Mouse (Mus musculus) 3134 (cell line): ENCODE measurements around the gene Nipbl.

ENCODE experiments used
- DNase-seq: peaks from one replicate; pipeline ENCODE4 v3.0.0-alpha.2; 2011; ENCODE audit warnings: low spot score; ENCODE audit not compliant: insufficient read length; ENCODE audit errors: extremely low read depth

The Nipbl gene

DNA sequence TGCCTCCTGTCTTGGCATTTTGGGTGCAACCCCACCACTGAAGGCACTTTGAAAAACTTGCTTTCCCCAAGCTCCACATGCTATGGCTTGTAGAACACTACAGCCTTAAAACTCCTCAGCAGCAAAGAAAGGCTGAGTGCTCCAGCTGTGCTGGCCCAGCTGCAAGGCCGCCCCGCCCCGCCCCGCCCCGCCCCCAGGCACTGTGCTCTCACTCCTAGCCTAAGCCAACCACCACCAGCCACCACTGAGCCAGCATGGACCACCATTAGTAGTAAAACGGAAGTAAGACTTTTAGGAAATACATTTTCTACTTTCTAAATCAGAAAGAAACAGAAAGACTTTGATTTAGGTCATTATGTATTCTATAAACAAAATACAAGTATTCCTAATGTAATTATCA lies 23.4 kb downstream of the Nipbl start:
- no peak for DNase-seq

DNA sequence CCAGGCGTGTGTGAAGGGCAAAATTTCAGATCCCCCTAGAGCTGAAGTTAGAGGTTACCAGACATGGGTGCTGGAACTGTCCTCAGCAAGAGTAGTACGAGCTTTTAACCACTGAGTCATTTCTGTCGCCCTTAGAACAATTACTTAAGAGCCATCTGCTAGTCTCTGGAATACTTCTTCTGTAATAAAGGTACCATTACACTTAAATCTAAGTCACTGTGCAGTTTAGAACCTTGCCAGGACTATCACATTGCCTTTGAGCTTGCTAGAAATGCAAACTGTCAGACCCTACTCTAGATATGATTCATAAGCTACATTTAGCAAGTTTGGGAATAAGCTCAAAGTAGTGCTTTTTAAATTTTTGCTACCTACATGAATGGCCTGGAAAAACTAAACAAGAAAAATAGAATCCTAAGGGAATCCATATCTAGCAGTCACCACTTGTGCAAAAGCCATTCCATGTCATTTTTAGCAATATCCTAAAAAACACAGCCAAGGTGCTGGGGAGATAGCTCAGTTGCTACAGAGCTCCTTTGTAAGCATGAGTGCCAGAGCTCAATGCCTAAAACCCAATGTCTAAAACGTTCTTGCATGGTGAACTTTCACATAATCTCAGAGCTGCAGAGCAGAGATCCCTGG lies 27.6 kb downstream of the Nipbl start:
- no peak for DNase-seq

DNA sequence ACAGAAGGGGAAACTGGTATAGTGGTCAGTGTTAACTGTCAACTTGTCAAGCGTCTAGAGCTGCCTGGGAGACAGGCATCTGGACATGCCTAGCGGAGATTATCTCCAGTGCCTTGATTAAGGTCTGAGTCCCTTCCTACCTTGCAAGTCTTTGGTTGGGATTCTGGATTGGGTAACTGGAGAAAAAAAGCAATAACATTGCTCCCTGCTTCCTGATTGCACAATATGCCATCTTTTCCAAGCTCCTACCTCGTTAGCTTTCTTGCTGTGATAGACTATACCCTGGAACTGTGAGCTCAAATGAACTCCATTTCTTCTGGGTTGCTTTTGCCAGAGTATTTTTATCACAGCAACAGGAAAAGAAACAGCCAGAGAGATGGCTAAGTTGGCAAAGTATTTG lies 30.9 kb downstream of the Nipbl start:
- no peak for DNase-seq

DNA sequence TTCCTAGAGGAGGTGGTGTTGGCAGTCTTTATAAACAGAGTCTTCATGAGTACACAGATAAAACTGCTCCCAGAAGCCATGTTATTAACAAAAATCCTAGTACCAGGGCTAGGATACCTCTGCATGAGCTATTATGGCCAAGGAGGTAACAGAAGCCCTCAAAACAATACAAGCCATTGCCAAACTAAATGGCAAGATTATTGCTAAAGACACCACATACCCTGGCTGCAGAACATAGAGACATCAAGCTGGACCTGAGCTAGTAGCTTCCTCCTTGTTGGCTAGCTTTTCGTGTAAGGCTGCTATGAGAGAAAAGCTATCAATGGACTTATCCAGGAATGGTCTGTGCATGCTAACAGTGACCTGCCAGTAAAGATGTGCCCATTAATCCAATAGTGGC lies 32.4 kb downstream of the Nipbl start:
- no peak for DNase-seq

DNA sequence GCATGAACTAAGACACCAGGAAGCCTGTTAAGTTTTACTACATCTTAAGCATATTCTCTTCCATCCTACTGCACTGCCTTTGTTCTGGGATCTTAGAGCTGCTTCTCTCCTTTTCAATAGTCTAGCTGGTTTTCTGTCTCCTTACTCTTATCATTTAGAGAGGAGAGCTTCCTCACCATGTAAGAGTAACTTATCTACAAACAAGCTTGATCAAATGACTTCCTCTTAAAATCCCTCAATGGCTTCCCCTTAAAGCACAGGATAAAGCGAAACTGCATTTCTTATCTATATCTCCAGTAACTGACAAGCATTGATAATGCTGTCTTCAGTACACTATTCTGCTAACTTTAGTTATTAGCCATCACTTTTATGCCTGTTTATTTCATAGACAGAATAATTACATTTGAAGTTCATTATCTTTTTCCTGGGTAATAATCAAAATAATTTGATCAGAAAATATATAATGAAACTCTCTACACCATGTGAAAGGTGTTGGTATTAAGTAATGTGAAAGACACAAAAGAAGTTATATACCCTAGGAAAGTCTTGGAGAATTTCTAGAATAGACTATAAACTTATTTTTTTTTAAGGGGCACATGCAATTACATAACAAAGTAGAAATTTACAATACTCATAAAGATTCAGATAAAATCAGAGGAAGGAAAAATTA lies 33.0 kb downstream of the Nipbl start:
- no peak for DNase-seq

DNA sequence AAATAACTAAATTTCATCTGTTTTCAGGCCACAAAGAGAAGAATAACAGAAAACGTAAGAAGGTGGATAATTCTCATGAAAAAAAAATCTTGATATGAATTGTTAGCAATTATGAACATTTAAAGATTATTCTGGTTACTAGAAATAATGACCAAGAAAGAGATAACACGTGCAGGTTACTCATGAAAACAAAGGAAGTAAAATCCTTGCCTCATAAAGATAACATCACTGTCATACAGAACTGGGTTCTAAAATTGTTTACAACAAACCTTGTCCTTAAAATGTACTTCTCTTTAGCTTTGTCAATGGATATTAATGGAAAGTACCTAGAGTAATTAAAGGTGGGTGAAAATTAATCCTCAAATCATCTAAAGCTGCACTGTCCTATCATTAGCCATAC lies 37.2 kb downstream of the Nipbl start:
- DNase-seq = no peak

DNA sequence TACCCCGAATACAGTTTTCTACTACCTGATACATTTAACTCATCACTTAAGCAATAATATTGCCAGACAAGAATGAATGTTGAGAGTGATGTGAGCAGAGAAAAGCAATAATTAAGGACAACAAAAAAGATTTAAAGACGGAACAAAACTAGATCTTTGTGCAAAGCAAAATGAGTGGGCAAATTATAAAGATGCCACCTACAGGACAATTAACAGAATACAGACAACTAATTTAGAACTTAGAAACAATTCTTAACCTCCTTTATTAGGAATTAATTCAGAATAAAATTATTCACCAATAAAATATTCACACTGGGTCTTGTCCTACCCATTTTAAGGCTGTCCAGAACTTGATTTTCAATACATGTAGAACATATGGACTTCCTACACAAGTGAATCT lies 38.0 kb downstream of the Nipbl start:
- DNase-seq = no peak

DNA sequence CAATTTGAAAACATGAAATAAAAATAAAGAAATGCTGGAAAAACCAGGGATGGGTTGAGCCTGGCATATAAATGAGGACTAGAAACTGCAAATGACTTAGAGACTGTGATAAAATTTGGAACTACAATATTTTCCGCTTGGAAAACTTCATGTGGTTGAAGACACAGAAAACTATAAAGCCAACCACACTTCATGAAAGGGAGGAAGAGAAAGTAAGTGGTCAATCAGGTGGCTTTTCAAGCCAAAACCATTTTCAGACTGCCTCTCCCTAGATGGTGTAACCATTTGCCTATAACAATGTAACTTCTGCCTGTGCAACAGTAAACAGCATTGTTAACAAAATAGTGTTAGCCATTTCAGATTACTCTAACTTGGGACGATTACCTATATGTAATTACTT lies 41.7 kb downstream of the Nipbl start:
- no peak for DNase-seq

DNA sequence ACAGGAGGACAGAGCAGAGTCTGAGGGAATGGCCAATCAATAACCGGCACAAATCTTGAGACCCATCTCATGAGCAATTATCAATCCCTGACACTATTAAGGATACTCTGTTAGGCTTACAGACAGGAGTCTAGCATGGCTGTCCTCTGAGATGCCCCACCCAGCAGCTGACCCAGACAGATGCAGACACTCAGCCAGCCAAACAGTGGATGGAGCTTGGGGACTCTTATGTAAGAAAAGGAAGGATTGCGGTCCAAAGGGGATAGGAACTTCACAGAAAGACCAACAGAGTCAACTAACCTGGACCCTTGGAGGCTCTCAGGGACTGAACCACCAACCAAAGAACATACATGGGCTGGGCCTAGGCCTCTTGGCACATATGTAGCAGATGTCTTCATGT lies 42.7 kb downstream of the Nipbl start:
- no peak for DNase-seq

DNA sequence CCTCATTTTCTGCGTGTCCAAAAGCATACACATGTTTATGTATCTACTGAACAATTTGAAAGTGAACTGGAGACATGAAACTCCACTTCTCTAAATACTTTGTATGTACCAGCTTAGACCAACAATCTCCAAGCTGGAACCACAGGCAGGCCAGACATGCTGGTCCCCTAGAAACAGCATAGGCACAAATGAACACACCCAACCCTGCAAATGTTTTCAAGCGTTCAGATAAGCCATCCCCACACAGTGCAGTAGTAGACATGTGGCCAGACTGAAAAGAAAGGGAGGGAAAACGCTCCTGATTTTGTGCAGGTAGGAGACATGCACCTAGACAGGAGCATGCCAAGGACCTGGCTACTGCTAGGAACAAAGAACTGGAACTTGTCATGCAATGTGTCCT lies 52.5 kb downstream of the Nipbl start:
- DNase-seq = no peak

DNA sequence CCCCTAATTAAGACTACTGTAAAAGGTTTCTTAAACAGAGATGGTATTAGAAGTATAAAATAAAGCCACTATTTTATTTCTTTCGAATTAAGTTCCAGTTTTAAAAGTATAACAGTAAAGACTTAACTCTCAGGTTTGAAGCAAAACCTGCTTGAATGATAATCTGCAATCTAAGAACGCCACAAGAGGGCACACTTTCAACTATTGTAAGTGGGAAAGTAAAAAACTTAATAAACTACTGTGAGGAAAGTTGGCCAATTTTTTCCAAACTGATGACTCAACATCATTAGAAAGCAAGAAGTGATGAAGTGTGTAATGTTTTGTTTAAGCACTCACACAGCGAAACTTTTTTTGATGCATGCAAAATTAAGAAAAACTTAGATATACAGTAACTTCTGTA lies 62.0 kb downstream of the Nipbl start:
- peak; percentile 35 for DNase-seq

DNA sequence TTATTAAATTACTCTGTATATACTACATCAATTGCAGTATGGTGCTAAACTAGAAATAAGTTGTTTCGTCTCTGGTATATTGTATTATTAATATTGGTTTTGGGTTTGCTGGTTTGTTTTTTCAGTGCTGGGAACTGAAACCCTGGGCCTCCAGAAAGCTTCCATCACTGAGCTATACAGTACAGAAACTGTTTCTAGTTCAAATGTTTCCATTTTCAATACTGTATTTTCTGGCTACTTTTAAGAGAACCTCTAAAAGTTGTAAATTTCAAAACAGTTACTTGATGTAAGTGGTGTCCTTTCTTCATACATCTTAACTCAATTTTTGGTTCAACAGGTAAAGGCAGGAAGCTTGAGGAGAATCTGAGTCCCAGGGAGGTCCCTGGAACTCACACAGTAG lies 68.6 kb downstream of the Nipbl start:
- no peak for DNase-seq

DNA sequence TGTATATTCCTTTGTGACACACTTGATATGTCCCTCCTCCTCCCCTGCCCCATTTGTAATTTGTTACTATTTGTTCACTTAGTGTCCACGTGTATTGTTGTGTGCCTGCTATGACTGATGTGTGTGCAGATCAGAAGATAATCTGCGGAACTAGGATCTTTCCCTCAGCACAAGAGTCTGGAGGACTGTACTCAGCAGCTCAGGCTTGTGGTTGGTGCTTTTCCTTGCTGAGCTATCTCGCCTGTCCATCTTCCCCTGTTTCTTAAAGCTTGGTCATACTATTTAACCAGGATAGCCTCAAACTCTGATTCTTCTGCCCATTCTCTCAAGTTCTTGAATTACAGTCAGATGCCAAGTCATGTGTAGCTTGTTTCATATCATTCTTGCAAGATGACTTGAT lies 69.5 kb downstream of the Nipbl start:
- no peak for DNase-seq

DNA sequence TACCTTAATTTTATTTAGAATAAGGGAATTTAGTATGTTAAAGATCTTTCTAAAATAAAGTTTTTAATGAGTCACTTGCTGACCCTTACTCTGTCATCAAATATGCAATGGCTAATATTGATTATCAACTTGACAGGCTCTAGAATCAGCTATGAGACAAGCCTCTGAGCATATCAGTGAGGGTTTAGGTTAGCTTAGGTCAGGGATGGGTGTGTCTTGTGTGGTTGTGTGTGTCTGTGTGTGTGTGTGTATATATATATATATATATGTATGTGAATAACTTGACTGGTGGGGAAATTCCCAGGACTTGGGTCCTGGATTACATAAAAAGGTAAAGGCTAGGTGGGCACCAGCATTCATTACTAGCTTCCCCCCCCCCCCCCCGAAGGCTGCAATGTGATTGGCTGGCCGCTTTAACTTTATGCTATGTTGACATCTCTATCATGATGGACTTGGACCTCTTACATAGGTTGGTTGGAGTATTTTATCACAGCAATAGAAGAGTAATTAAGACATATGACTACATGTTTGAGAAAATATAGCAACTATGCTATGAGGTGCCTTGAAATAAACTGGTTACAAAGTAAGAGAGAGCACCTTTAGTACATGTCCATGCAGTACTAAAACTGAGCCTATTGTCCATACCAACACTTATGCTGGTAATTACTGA lies 97.0 kb downstream of the Nipbl start:
- no peak for DNase-seq

DNA sequence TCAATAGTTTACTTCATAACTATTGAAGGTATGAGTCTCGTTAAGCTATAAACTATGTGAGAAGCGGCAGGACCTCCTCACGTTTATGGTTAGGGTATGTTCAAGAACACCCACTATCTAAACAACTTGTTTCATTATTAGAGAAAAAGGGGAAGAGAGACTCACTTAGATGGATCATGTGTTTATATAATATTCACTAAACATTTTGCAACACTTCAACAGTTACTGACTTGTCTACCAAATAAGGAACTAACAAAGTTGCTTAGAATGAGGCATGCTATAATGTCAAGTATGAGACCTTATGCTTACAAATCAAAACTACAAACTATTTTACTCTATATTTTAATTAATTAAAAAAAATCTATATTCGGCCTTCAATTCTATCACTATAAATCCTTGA lies 103.7 kb downstream of the Nipbl start:
- DNase-seq = no peak

DNA sequence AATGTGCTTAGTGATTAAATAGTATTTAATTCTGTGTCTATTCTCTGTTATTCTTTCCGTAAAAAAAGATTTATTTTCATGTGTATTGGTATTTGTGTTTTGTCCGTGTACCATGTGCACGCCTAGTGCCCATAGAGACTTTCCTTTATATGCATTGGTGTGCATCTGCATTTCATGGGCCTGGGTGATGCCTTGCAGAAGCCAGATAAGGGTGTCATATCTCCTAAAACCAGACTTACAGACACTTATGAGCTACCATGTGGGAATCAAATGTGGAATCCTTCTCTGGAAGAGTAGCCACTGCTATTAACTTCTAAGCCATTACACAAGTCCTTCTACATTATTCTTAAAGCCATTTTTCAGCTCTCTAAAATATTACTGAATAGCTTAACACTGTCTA lies 112.7 kb downstream of the Nipbl start:
- DNase-seq = no peak

DNA sequence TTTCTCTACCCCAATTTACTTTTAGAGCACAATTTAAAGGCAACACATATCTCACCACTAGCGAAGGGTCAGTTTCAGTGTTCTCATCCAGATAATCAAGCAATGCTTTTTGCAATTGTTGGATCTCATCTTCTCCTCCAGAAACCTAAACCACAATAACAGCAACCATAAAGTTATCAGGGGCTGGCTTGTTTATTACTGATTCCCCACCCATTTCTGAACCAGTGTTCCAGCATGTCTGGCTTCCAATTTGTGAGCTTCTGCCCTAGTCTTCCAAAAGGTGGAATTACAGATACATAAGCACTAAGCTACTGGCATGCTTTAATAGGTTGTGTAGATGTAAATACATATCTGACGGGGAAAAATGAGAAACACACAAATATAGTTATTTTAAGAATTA lies 118.6 kb downstream of the Nipbl start:
- no peak for DNase-seq

DNA sequence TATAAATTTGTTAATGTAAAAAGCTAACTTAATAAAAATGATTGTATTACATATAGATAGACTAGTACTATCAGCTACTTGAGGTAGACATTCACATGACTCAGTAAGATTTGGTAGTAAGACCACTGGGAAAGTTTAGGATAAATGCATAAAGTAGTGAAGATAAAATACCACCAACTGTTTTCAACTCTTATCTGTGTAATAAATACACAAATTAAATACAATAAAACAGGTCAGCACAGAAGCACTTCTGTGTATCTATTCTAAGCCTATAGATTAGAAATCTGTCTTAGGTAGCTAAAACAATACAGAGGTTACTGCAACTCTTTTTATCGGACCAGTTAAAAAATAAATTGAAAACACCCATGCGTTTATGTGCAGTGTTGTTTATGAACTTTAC lies 119.4 kb downstream of the Nipbl start:
- DNase-seq = no peak

DNA sequence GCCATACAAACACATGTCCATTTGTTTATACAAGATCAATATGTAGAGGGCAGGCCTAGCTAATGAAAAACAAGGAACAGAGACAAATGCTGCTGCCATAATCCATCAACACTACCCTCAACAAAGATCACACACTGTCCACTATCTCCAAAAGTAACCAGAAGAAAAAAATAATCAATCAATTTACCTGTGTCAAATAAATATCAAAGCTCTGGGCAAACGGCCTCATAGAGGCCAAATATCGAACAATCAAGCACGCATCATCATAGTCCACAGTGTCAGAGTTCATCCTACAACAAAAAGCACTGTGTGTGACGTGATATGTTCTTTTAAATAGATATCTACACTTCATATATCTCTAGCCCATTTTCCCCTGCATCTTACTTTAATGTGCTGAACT lies 120.2 kb downstream of the Nipbl start:
- no peak for DNase-seq

DNA sequence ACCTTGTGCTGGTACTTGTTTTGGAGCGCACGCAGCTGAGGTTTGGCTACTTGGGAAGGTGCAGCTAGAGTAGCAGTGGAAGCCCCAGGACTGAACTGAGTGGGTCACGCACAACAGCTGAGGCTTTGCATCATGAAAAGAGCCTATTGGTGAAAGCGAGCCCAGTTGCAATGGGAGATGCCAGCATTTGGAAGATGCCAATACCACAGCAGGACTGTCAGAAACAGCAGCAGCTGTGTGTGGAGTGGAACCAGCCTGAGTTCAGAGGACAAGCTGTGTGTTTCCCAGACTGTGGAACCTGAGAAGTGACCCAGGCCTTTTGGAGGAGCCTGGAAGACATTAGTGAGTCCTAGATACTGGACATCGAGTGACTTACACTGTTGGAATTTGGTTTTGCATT lies 122.8 kb downstream of the Nipbl start:
- DNase-seq = no peak

DNA sequence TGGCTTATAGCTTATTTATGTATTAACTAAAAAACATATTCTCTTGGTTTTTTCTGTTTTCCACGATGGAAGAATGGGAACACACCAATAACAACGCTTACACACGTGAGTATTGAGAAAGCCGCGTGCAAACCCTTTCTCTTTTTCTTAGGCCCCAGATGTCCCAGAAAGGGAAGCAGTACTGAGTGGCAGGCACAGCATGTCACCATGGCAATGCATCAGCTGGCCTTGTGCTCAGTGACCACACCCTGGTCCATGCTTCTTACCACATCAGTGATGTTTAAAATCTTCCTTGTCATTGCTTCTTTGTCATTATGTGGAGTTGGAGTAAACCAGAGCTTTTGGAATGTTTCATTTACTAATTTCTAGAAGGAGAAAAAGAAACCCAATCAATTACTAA lies 125.1 kb downstream of the Nipbl start:
- DNase-seq = no peak

DNA sequence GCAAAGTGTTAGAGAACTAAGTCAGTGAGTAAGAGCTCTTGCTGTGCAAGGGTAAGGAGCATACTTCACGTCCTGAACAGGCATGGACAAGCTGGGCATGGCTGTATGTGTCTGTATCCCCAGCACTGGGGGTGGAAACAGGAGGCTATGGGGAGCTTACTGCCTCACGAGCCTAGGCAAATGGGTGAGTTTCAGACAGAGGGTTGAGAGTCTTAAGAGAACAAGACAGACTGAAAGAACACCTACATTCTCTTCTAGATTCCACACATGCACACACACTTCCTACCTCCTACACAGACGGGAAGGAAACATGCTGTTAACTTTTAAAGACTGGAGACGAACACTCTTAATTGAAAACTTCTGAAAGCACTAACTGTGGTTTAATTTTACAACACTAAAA lies 126.9 kb downstream of the Nipbl start:
- DNase-seq = no peak
